ENCODE assay signal across 12 mouse cellular contexts in genomic region chr6:58642191-58642590, GRCm38 (mm10). TPM values are rescaled to one million over a fixed set of nuclear protein-coding genes. Genes with fewer than 3 reads are reported as not detected.
DNase-seq lines count a peak whose midpoint lies in the region; ATAC-seq lines count a peak whose summit lies in the region.
"Had no signal": no experiment of that assay in that cellular context is flagged by ENCODE, and none has a peak within 500 bp of the region (broad histone marks: within the 10 kb centered on the region; RNA-seq: fewer than 3 reads in every experiment).

No protein-coding gene starts in this region.

- H3K27me3 ChIP-seq in kidney, embryonic 14.5 days (ENCODE audit: control insufficient read depth, insufficient read depth, low read length) = no peaks in the 10 kb centered on the region
- no peaks in the 10 kb centered on the region for H3K27me3 ChIP-seq in hindbrain, embryonic 13.5 days
- H3K27me3 ChIP-seq: hindbrain, embryonic 12.5 days had no signal

- H3K4me3 ChIP-seq in kidney, embryonic 14.5 days (ENCODE audit: low read length) = no peak overlapping the region
- peak overlapping the region; percentile 21; the same call in 1 of the 2 replicates for H3K4me3 ChIP-seq in brown adipose tissue, adult 24 weeks (ENCODE audit: insufficient read depth, low read depth, low read length)
- H3K4me3 ChIP-seq in hindbrain, embryonic 13.5 days = no peak overlapping the region
- H3K4me3 ChIP-seq: hindbrain, embryonic 12.5 days had no signal

- no peak for DNase-seq in kidney, postnatal 36 days
- DNase-seq in cerebellum, adult 18-20 months = no peak
- no peak for DNase-seq in layer of hippocampus, adult 9-11 months
- DNase-seq: cerebellum, postnatal 36 days had no signal

- H3K9ac ChIP-seq in kidney, embryonic 14.5 days (ENCODE audit: low read depth, low read length) = no peak overlapping the region
- H3K9ac ChIP-seq in hindbrain, embryonic 13.5 days = no peak overlapping the region
- H3K9ac ChIP-seq: hindbrain, embryonic 12.5 days had no signal

- ATAC-seq in kidney, embryonic 14.5 days (ENCODE audit: low FRiP score, low TSS enrichment) = no peak
- ATAC-seq in hematopoietic stem cell, adult 5-6 weeks (replicated peaks in 1 of 2; ENCODE audit: insufficient read depth in 1 of 2, low FRiP score in 2 of 2, low TSS enrichment in 1 of 2, low read depth in 1 of 2, poor library complexity in 2 of 2, severe bottlenecking in 2 of 2) = peak; percentile 3 to 37; a peak in 1 of 4 replicates
- peak; percentile 92 for ATAC-seq in megakaryocyte-erythroid progenitor cell, adult 5-6 weeks (replicated peaks; ENCODE audit: low FRiP score, low TSS enrichment, poor library complexity, severe bottlenecking)
- ATAC-seq in hindbrain, embryonic 13.5 days (ENCODE audit: low FRiP score) = no peak
- ATAC-seq: forebrain, embryonic 14.5 days; lung, postnatal 0 days had no signal

- no peaks in the 10 kb centered on the region for H3K4me1 ChIP-seq in kidney, embryonic 14.5 days (ENCODE audit: control insufficient read depth, insufficient read depth, low read length)
- peaks cover 3% of the 10 kb centered on the region for H3K4me1 ChIP-seq in brown adipose tissue, adult 24 weeks (ENCODE audit: control insufficient read depth, insufficient read depth, insufficient read length, low read length)
- H3K4me1 ChIP-seq in hindbrain, embryonic 13.5 days (replicated peaks) = peaks cover 5% of the 10 kb centered on the region; the same call in 1 of the 2 replicates

- H3K9me3 ChIP-seq in kidney, embryonic 14.5 days (ENCODE audit: control insufficient read depth, low read length) = no peaks in the 10 kb centered on the region
- no peaks in the 10 kb centered on the region for H3K9me3 ChIP-seq in hindbrain, embryonic 13.5 days
- H3K9me3 ChIP-seq: hindbrain, embryonic 12.5 days had no signal

- peak overlapping the region; percentile 7; the same call in 1 of the 2 replicates for H3K27ac ChIP-seq in kidney, embryonic 14.5 days (ENCODE audit: low read depth, low read length)
- no peak overlapping the region for H3K27ac ChIP-seq in brown adipose tissue, adult 24 weeks (replicated peaks; ENCODE audit: low read depth, low read length)
- no peak overlapping the region for H3K27ac ChIP-seq in hindbrain, embryonic 13.5 days
- H3K27ac ChIP-seq: hindbrain, embryonic 12.5 days had no signal

- 82% methylated on average over 2 of the region's 2 CpGs for WGBS in kidney, embryonic 14.5 days
- WGBS in hindbrain, embryonic 13.5 days = 90% methylated on average over 2 of the region's 2 CpGs

- H3K36me3 ChIP-seq in kidney, embryonic 14.5 days (ENCODE audit: control insufficient read depth, insufficient read depth, low read length) = no peaks in the 10 kb centered on the region
- H3K36me3 ChIP-seq in hindbrain, embryonic 13.5 days = no peaks in the 10 kb centered on the region
- H3K36me3 ChIP-seq: hindbrain, embryonic 12.5 days had no signal

- H3K4me2 ChIP-seq in kidney, embryonic 14.5 days (replicated peaks; ENCODE audit: low read depth, low read length) = no peak overlapping the region
- H3K4me2 ChIP-seq in hindbrain, embryonic 13.5 days = no peak overlapping the region
- H3K4me2 ChIP-seq: hindbrain, embryonic 12.5 days had no signal

RNA-seq across cellular contexts. Expression of gene Abcg2, which starts 57.9 kb away (rescaled TPM):
- 66.8 and 76.6 TPM in 2 replicates for polyA plus RNA-seq in kidney, embryonic 14.5 days (2014; fragmentation: Nextera tagmentation; extraction: Ambion mirVana)
- polyA plus RNA-seq in brown adipose tissue, adult 24 weeks (2012; ENCODE audit: insufficient read depth, insufficient read length, missing spikeins) = 11.9 and 29.4 TPM in 2 replicates
- 67.7 and 97.2 TPM in 2 replicates for total RNA-seq in hematopoietic stem cell, adult 5-6 weeks (2017)
- total RNA-seq in megakaryocyte-erythroid progenitor cell, adult 5-6 weeks (2014; fragmentation: Nextera tagmentation) = 32.4 and 51.5 TPM in 2 replicates
- 131 and 183 TPM in 2 replicates for total RNA-seq in megakaryocyte-erythroid progenitor cell, adult 5-6 weeks (2017)
- polyA plus RNA-seq in hindbrain, embryonic 13.5 days (2015; fragmentation: Nextera tagmentation; extraction: Ambion mirVana) = 40.6 and 41.5 TPM in 2 replicates

Comparison
In these comparisons a context has a peak if more than half of its experiments do, and no peak if none do; other contexts are left out.
1. ATAC-seq: peak in hematopoietic stem cell, adult 5-6 weeks (2 of 2) and megakaryocyte-erythroid progenitor cell, adult 5-6 weeks (single experiment); none in kidney, embryonic 14.5 days (single experiment) and hindbrain, embryonic 13.5 days (single experiment).